Mouse (Mus musculus) kidney, adult 2 months (tissue): ENCODE data around the gene Gm10190. TPM values are rescaled to one million over a fixed set of nuclear protein-coding genes. Genes with fewer than 3 reads are reported as not detected.

ENCODE experiments used
- DNase-seq: peaks from one replicate; pipeline ENCODE4 v3.0.0; 2021
- H3K27ac ChIP-seq: fragments of 200-500 bp; 2 replicates; pipeline ENCODE4 v1.5.1; 2012; ENCODE audit warnings: low read depth, low read length, control low read depth, inconsistent platforms; ENCODE audit not compliant: insufficient read depth
- H3K27me3 ChIP-seq: fragments of 200-500 bp; replicated peaks from 2 replicates; pipeline ENCODE4 v1.6.1; 2012; ENCODE audit warnings: mild to moderate bottlenecking, moderate library complexity, low read length, inconsistent platforms; ENCODE audit not compliant: control insufficient read depth, insufficient read depth
- H3K36me3 ChIP-seq: fragments of 200-500 bp; 2 replicates; pipeline ENCODE4 v1.6.1; 2012; ENCODE audit warnings: mild to moderate bottlenecking, moderate library complexity, low read length, inconsistent platforms; ENCODE audit not compliant: control insufficient read depth, insufficient read depth
- H3K4me1 ChIP-seq: fragments of 200-500 bp; 2 replicates; pipeline ENCODE4 v1.6.1; 2011; ENCODE audit warnings: low read length; ENCODE audit not compliant: control insufficient read depth, insufficient read depth
- H3K4me3 ChIP-seq: fragments of 200-500 bp; 2 replicates; pipeline ENCODE4 v1.5.1; 2011; ENCODE audit warnings: mild to moderate bottlenecking, low read depth, low read length, control low read depth; ENCODE audit not compliant: insufficient read depth
- CTCF ChIP-seq: fragments of 200-500 bp; conservative IDR thresholded peaks from 2 replicates; pipeline ENCODE4 v1.5.1; 2011; ENCODE audit warnings: low read depth, mild to moderate bottlenecking, control low read depth, low read length, moderate library complexity, mixed read lengths; ENCODE audit not compliant: insufficient read depth, insufficient read length
- POLR2A ChIP-seq: fragments of 200-500 bp; IDR thresholded peaks from one replicate; pipeline ENCODE4 v1.6.1; 2011; ENCODE audit warnings: low read depth, low read length, control low read depth
- WGBS: fragments of 180-500 bp; shearing (Covaris S2); methylation state at CpG from one replicate; pipeline ENCODE4 v1.1.7; 2018; 5-methylcytosine and 5-hydroxymethylcytosine counted together
- polyA plus RNA-seq: library from polyadenylated mRNA; depleted of rRNA; stranded (reverse); fragments of >200 nt; gene quantifications from 2 replicates; pipeline ENCODE4 v1.2.3, GENCODE M21; 2012; rRNA removed

The Gm10190 gene
- polyA plus RNA-seq, 1 experiment: not detected

- WGBS: 43% methylated on average over 11 of the region's 11 CpGs
- 0 out of 2 replicates have a peak, but pooled peaks cover 3% of the 10 kb centered on the region for H3K4me1 ChIP-seq
- DNase-seq: peak; percentile 26
- H3K4me3 ChIP-seq: no peak overlapping the region
- no peaks in the 10 kb centered on the region for H3K36me3 ChIP-seq
- no peak for TF ChIP-seq CTCF
- no peak for TF ChIP-seq POLR2A
- no peaks in the 10 kb centered on the region for H3K27me3 ChIP-seq
- H3K27ac ChIP-seq: no peak overlapping the region
Measured at GRCm38 (mm10) chr17:80346591-80347125, 26.7 kb downstream of the Gm10190 start.

GRCm38 (mm10) chr17:80345277-80345676 is 28.1 kb downstream of the Gm10190 start:
- TF ChIP-seq POLR2A (no peak), CTCF (no peak; the same call in 1 of the 2 replicates)
- 76% methylated on average over 4 of the region's 4 CpGs for WGBS
- no peak overlapping the region for H3K27ac ChIP-seq
- no peak for DNase-seq
- H3K36me3 ChIP-seq: no peaks in the 10 kb centered on the region
- no peaks in the 10 kb centered on the region for H3K27me3 ChIP-seq
- H3K4me1 ChIP-seq: 0 out of 2 replicates have a peak, but pooled peaks cover 3% of the 10 kb centered on the region
- H3K4me3 ChIP-seq: no peak overlapping the region

GRCm38 (mm10) chr17:80332386-80332785 is 41.0 kb downstream of the Gm10190 start:
- Histone ChIP-seq H3K36me3 (no peaks in the 10 kb centered on the region), H3K27me3 (no peaks in the 10 kb centered on the region), H3K27ac (no peak overlapping the region), H3K4me3 (no peak overlapping the region), H3K4me1 (no peaks in the 10 kb centered on the region)
- TF ChIP-seq CTCF (peak; percentile 56), POLR2A (no peak)
- DNase-seq: no peak
- WGBS: 89% methylated on average over 2 of the region's 2 CpGs

DNA sequence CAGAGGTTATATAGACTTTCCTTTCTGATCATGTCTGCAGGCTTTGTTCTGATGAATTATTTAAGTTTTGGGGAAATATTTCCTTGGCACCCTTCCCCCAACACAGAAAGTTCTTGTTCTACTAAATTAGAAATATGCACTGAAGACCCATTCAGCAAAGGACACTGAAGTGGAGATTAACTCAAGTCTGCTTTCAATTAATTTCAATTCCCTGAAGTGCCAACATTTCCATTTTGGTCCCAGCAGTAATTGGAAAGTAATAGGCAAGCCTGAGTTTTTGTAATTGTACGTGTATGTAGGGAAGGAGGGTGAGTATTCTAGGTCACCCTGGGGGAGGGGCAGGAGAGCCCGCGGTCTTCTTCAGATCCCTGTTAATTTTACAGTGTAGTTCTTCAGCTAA is 46.9 kb downstream of the Gm10190 start:
- Histone ChIP-seq H3K36me3 (no peaks in the 10 kb centered on the region), H3K27me3 (no peaks in the 10 kb centered on the region), H3K4me3 (no peak overlapping the region), H3K4me1 (no peaks in the 10 kb centered on the region), H3K27ac (no peak overlapping the region)
- 86% methylated on average over 3 of the region's 3 CpGs for WGBS
- no peak for TF ChIP-seq CTCF
- no peak for TF ChIP-seq POLR2A
- DNase-seq: no peak

- DNase-seq: no peak
- no peak for TF ChIP-seq CTCF
- TF ChIP-seq POLR2A: no peak
- 90% methylated on average over 4 of the region's 5 CpGs for WGBS
- no peaks in the 10 kb centered on the region for H3K4me1 ChIP-seq
- H3K4me3 ChIP-seq: no peak overlapping the region
- no peaks in the 10 kb centered on the region for H3K36me3 ChIP-seq
- no peaks in the 10 kb centered on the region for H3K27me3 ChIP-seq
- no peak overlapping the region for H3K27ac ChIP-seq
Measured at GRCm38 (mm10) chr17:80325456-80325855, 47.9 kb downstream of the Gm10190 start.

DNA sequence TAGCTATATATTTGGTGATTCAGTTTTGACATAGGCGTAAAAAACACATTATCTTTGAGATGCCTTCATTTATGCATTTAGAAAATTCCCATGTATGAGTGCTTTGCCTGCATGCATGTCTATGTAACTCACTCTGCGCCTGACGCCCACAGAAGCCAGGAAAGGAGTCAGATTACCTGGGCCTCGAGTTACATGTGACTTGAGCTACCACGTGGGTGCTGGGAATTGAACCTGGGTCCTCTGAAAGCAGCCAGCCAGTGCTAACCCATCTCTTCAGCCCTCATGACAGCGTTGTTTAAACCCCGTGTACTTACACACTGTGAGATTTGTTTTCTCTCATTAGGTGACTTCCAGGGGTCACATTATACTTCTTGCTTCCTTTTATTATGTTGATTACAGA is 48.8 kb downstream of the Gm10190 start:
- H3K27ac ChIP-seq: no peak overlapping the region
- no peaks in the 10 kb centered on the region for H3K27me3 ChIP-seq
- H3K4me3 ChIP-seq: no peak overlapping the region
- no peak for DNase-seq
- whole genome bisulfite sequencing: 84% methylated on average over 7 of the region's 7 CpGs
- H3K4me1 ChIP-seq: no peaks in the 10 kb centered on the region
- no peak for TF ChIP-seq POLR2A
- no peak for TF ChIP-seq CTCF
- H3K36me3 ChIP-seq: no peaks in the 10 kb centered on the region

DNA sequence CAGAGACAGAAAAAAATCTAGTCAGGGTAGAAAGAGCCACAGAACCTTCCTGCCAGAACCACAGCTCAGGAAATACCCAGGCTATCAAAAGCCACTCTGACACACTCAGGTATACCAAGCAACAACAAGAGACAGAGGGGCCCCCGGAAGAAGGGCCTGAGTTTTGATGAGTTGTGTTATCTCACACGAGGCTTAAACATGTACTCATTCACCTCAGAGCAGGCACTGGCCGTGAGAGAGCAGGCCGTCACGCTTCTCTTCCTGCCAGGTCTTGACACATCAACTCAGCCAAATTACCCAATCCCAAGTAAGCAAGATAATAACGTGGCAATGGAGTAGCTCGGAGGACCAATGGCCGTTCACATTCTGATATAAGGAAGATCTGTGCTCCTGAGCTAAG is 49.7 kb downstream of the Gm10190 start:
- 57% methylated on average over 8 of the region's 8 CpGs for WGBS
- no peak for DNase-seq
- no peak for TF ChIP-seq CTCF
- no peak for TF ChIP-seq POLR2A
- H3K4me3 ChIP-seq: no peak overlapping the region
- no peak overlapping the region for H3K27ac ChIP-seq
- H3K36me3 ChIP-seq: no peaks in the 10 kb centered on the region
- H3K4me1 ChIP-seq: no peaks in the 10 kb centered on the region
- H3K27me3 ChIP-seq: no peaks in the 10 kb centered on the region

Other genes starting within 250 kb of the Gm10190 start
- gene Galm, start 246.1 kb downstream of the Gm10190 start, polyA plus RNA-seq: 115 and 124 TPM in 2 replicates
- gene Srsf7, start 166.2 kb downstream of the Gm10190 start, polyA plus RNA-seq: 26.5 and 34.3 TPM in 2 replicates
- 0.04 and 0.05 TPM in 2 replicates for gene Ttc39d, start 166.1 kb downstream of the Gm10190 start, polyA plus RNA-seq
- 2.5 and 2.9 TPM in 2 replicates for gene Gemin6, start 149.1 kb downstream of the Gm10190 start, polyA plus RNA-seq
- 25.2 and 36.5 TPM in 2 replicates for gene Morn2, start 83.3 kb downstream of the Gm10190 start, polyA plus RNA-seq
- 6.0 and 6.4 TPM in 2 replicates for gene Dhx57, start 83.1 kb downstream of the Gm10190 start, polyA plus RNA-seq
- gene Arhgef33, start 66.1 kb downstream of the Gm10190 start, polyA plus RNA-seq: 0.44 and 0.56 TPM in 2 replicates
- gene Sos1, start 106.9 kb upstream of the Gm10190 start, polyA plus RNA-seq: 3.7 and 4.9 TPM in 2 replicates
- 0.19 and 0.34 TPM in 2 replicates for gene Cdkl4, start 204.3 kb upstream of the Gm10190 start, polyA plus RNA-seq